Mouse (Mus musculus): ENCODE measurements around the gene Cdca8.

DNA sequence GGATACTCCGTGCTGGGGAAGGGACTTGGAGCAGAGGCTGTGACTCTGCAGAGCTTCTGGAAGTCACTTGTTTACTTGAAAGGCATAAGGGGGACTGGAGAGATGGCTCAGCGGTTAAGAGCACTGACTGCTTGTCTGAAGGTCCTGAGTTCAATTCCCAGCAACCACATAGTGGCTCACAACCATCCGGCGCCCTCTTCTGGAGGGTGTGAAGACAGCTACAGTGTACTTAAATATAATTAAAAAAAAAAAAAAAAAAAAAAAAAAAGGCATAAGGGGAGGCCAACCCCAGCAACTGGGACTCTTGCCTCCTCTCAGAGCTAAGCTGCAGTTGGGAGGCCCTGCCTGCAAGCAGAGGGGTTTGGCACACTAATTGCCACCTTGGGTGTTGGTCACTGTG is 33.7 kb downstream of the Cdca8 start:
- TF ChIP-seq POLR2A (IDR thresholded peaks at IDR 0.05; ENCODE audit: insufficient read depth, low read depth, low read length) (no peak), CTCF (IDR thresholded peaks at IDR 0.05; ENCODE audit: insufficient read depth, low read depth, low read length) (no peak)
